Mouse (Mus musculus) left cerebral cortex, adult 2 months (tissue): Measurements from ENCODE around the gene Pde4d. TPM values are rescaled to one million over a fixed set of nuclear protein-coding genes. Genes with fewer than 3 reads are reported as not detected.

Experiments used
- DNase-seq, 2 experiments: peaks; one replicate each; pipeline ENCODE4 v3.0.0; 2021 to 2022; ENCODE audit warnings: low spot score in 2 of 2, mixed read lengths in 1 of 2; ENCODE audit errors: extremely low spot score in 1 of 2
- H3K27ac ChIP-seq: fragments of 200-600 bp; 2 replicates; pipeline ENCODE4 v1.8.1; 2022
- H3K4me3 ChIP-seq: fragments of 200-600 bp; 2 replicates; pipeline ENCODE4 v1.8.1; 2022
- CTCF ChIP-seq: fragments of 200-600 bp; IDR thresholded peaks from 2 replicates; pipeline ENCODE4 v1.8.1; 2022; ENCODE audit warnings: antibody characterized with exemption, mild to moderate bottlenecking, moderate library complexity
- intact Hi-C: fragments of 180-260 bp; cut with DNase I; formaldehyde crosslinking; loops from one replicate; pipeline ENCODE4 v1.15.1; 2025
- total RNA-seq, 2 experiments: library from RNA; stranded (reverse); gene quantifications; 2 replicates each; pipeline ENCODE4 v1.2.3; 2021

Gene Pde4d
- total RNA-seq, 2 experiments from 2014 or later, result 116 to 121 TPM

DNA sequence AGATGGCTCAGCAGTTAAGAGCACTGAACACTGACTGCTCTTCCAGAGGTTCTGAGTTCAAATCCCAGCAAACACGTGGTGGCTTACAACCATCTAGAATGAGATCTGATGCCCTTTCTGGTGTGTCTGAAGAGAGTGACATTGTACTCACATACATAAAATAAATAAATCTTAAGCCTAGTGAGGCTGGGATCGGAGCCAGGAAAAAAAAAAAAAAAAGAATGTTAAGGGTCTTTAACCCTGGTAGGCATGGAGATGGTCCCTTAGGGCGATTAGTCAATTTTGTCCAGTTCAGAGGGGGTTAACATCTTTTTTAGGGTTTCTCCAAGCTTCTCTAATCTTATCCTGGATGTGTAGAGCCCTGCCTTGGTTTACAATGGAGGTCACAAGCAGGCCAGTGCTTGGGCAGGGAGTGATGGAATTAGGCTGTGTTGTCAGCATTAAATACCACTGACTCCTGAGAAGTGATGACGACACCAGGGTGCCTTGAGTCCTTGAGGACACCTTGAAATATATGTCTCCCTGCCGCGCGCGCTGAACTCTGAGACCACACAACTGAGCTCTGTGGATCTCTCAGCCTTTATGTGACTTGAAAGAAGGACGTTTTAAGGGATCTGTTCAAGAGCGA lies 1181.8 kb downstream of the Pde4d start:
- DNase-seq, result no peak
- no peak for TF ChIP-seq CTCF
- no peak overlapping the region for H3K27ac ChIP-seq
- H3K4me3 ChIP-seq, result no peak overlapping the region
- intact Hi-C loops, result no loop called here

DNA sequence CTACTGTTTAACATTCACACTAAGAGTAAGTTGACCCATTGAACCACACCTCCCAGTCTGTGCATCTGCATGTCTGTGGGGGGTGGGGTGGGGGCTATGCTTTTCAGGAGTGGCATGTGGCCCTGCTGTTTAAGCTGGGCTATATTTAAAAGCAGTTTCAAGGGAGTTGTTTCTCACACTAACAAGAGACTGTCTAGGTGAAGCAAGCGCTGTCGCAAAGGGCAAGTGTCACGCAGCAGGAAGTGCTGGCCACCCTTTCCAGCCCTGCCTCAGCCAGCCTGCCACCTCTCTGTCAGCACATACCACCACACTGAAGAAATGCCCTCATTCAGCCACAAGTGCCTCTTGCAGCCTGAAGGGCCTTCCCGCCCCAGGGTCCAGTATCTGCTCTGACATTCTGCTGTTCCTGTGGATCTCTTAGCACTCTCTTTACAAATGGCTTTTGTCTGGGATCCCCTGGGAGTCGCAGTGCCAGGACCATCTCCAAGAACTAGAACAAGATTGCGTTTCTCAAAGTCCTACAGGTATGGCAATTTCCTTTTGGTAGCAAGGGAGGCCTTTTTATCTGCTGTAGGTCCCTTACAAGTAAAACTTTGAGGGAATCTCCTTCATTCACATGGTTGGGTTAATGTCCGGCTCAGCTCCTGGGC lies 1182.8 kb downstream of the Pde4d start:
- no peak overlapping the region for H3K4me3 ChIP-seq
- DNase-seq, result no peak
- no peak for TF ChIP-seq CTCF
- intact Hi-C loops, result no loop called here
- H3K27ac ChIP-seq, result no peak overlapping the region

DNA sequence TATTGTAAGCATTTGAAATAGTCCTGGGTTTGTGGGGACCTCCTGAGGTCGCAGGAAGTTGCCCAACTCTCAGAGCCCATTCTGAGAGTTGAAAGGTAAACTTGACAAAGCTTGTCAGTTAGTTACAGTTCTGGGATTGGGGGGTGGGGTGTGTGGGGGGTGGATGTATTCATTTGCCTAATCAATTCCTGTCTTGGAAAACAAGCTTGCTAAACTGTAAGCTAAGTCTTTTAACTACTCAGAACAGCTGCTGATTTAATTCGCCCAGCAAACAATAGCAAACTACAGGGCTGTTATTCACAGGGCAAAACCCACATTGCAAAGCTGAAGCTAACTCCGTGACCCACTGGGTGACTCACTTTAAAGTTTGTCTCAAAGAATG lies 1183.3 kb downstream of the Pde4d start:
- intact Hi-C loops, result no loop called here
- Histone ChIP-seq H3K27ac (no peak overlapping the region), H3K4me3 (no peak overlapping the region)
- no peak for TF ChIP-seq CTCF
- no peak for DNase-seq

DNA sequence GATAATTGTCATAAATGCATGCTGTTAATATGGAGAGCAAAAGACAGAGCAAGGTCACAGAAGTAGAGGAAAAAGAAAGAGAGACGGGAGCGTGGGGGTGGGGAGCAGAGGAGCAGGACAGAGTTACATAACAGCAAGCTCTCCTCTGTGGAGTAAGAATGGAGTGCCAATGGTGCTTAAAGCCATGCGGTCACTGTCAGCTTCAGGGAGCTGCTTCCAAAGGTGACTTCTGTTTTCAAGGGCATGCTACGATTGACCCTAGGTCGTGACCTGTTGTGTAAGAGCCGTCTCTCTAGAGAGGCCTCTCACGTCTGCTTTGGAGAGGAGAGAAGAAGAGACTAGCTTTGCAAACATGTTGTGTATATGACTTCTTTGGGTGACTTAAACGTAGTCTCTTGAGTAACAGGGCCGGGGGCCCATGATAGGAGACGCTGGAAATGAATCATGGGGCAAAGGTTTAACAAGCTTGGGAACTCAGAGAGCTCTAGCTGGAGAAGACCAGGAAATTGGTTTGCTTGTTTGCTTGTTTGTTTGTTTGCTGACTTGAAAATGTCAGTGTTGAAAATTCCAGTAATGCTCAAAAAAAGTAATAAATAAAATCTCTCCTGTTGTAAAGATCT lies 1186.3 kb downstream of the Pde4d start:
- no peak for TF ChIP-seq CTCF
- intact Hi-C loops, result no loop called here
- DNase-seq, result no peak

DNA sequence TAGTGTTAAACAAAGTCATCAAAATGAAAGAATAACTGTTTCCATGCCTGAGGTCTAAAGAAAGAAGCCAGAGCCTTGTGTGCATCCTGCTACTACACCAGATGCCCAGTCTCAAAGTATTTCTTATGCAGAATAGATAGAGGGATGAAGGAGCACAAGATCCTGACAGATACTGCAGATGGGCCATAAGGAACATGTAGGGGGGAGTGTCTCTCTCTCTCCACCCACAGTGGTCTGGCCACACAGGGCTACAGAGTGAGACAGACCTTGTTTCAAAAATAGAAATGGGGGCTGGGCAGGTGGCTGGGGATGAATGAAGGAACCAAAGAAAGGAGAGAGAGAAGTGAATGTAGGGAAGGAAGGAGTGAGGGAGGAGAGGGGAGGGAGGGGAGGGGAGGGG lies 1188.5 kb downstream of the Pde4d start:
- no peak overlapping the region for H3K4me3 ChIP-seq
- no peak overlapping the region for H3K27ac ChIP-seq
- no peak for TF ChIP-seq CTCF
- intact Hi-C loops, result no loop called here
- no peak for DNase-seq

More for the DNA sequence above, 1186.3 kb downstream of the Pde4d start:
- no peak overlapping the region for H3K4me3 ChIP-seq
- no peak overlapping the region for H3K27ac ChIP-seq

DNA sequence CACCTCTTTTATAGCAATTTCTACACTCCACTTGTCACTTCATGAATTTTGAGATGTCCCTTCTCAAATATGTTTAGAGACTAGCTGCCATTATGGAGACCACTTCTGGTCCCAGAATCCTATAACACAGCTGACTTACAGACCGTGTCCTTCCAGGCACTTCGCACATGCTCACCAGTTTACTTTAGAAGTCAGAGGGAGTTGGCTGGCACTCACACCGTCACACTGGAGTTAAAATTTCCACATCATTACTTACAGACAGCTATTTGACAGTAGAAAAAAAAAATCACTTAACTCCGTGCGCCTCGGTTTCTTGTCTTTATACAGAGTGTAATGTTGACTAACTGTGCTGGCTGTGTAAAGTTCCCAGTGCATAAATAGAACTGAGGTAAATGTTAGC lies 1189.5 kb downstream of the Pde4d start:
- Histone ChIP-seq H3K4me3 (no peak overlapping the region), H3K27ac (no peak overlapping the region)
- no peak for DNase-seq
- intact Hi-C loops, result no loop called here
- no peak for TF ChIP-seq CTCF

DNA sequence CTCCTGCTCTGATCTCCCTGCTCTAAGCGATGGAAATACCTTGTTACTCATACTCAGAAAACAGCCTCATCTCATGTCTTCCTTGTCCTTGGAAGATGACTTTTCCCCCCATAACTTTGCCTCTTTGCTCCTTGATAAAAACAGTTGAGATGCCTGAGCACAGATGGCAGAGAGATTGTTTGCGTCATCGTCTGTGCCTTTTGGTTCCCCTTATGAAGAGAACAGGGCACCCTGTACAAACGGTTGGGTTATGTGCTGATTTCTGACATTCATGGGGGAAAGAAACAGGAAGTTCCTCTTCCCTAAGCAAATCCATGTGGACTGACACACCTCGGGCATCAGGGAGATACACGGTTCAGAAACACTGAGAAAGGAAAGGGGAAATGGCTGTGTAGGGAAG lies 1191.8 kb downstream of the Pde4d start:
- no peak for DNase-seq
- intact Hi-C loops, result no loop called here
- TF ChIP-seq CTCF, result no peak
- H3K27ac ChIP-seq, result no peak overlapping the region
- H3K4me3 ChIP-seq, result no peak overlapping the region

DNA sequence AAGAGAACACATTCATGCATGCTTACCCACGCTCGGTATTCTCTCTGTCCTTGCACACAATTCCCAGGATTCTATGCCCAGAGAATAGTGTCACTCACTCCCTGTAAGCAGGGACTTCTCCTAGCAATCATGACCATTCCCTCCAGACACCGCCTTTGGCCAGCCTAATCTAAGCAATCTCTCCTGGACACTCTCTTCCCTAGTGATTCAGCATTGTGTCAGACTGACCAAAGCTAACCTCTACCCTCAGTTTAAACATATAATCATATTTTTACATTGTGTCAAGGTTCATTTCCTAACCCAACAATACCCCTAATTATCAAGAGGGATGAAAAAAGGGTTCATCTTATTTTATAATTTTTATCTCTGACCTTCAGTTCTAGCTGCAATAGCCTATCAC lies 1193.7 kb downstream of the Pde4d start:
- Histone ChIP-seq H3K4me3 (no peak overlapping the region), H3K27ac (no peak overlapping the region)
- TF ChIP-seq CTCF, result no peak
- no peak for DNase-seq
- intact Hi-C loops, result no loop called here

DNA sequence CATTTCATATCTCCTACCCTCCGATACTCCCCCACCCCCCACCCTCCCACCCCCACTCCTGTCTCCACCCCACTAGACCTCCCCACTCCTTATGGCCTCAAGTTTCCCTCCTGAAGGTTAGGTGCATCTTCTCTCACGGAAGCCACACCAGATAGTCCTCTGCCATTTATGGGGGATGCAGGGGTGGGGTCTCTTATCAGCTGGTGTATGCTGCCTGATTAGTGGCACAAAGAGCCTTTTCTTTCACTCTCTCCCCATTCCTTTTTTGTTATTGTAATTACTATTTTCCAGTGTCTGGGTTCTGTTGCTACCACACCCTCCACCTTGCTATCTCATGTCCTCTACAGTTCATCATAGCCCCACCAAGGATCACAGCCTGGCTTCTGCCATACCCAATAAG lies 1194.3 kb downstream of the Pde4d start:
- intact Hi-C loops, result no loop called here
- no peak overlapping the region for H3K4me3 ChIP-seq
- no peak for TF ChIP-seq CTCF
- no peak overlapping the region for H3K27ac ChIP-seq
- DNase-seq, result no peak

DNA sequence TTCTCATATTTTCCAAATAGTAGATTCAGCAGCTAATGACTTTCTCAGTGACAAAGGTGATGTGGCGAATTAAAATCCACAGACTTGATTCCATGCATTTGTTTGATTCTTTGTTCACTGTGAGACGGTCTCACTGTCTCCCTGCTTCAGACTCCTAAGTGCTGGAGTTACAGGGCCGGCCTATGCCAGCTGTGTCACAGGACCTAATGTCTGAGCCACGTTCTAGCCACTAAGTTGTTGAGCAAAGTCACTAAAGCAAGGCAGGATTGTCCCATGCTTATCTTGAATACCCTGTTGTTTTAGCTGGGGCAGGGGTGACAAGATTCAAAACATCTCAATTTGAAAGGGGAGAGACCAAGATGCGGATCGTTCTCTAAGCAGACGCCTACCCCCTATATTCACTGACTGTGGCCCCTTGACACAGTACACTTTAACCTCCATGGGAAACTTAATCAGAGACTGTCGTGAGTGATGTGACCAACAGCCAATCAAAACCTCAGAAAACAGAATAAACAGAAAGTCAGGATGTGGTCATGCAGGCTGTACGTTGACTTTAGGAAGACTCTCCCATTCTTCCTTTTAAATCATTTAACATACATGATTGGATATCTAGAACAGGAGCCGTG lies 1195.6 kb downstream of the Pde4d start:
- no peak for TF ChIP-seq CTCF
- Histone ChIP-seq H3K4me3 (no peak overlapping the region), H3K27ac (no peak overlapping the region)
- intact Hi-C loops, result no loop called here
- no peak for DNase-seq

DNA sequence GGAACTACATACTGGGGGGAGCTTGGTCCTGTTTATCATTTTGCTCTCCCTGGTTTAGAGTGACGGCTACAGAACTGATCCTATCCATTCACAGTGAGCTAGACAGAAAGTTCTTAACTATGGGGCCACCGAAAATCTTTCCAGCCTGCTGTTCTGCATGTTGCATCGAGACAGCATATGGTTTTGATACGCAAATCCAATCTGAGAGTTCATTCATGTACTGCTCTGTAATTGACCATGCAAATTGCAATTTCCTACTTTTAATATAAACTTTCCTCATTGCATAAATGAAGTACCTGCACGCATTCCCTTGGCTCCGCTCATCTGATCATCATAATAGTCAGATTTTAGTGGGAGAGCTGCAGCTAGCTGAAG lies 1196.1 kb downstream of the Pde4d start:
- intact Hi-C loops, result no loop called here
- no peak for TF ChIP-seq CTCF
- no peak overlapping the region for H3K27ac ChIP-seq
- DNase-seq, result no peak
- no peak overlapping the region for H3K4me3 ChIP-seq

DNA sequence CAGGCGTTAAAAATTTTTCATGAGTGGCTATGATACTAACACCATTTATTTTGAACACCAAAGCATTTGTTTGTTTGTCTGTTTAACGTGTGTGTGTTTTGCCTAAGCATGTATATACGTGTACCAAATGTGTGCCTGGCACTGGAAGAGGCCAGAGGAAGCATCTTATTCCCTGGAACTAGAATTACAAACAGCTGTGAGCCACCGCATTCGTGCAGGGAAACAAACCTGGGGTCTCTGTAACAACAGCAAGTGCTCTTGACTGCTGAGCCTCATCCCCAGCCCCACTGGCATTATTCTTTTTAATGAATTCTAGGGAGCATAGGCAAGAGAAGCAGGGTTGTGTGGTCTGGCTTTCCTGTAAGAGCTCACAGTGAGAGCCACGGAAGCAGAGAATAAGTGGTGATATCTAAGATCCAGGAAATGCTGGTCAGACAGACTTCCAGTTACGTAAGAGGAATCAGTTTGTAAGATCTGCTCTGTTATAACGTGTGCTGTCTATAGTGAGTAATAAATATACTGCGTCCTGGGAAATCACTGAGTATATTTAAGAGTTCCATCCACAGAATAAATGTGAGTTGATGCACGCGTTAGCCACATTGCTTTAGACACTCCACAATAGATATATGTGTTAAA lies 1197.0 kb downstream of the Pde4d start:
- DNase-seq, result no peak
- intact Hi-C loops, result no loop called here
- no peak overlapping the region for H3K4me3 ChIP-seq
- no peak overlapping the region for H3K27ac ChIP-seq
- TF ChIP-seq CTCF, result no peak
